Mouse (Mus musculus) liver, postnatal 0 days (tissue): ENCODE measurements at regions not wholly inside any gene's neighbourhood (a gene's known extent, or its start where the extent isn't known, plus 50 kb on each side); places are given as distances from the start of the nearest gene placed in this dataset.

Experiments used
- CTCF ChIP-seq: sonication (generic); IDR thresholded peaks from 2 replicates; pipeline ENCODE4 v1.5.1; 2016; ENCODE audit warnings: antibody characterized with exemption, low read depth
- EP300 ChIP-seq: IDR thresholded peaks from 2 replicates; pipeline ENCODE4 v1.6.1; 2016; ENCODE audit warnings: antibody characterized with exemption, low read depth, mild to moderate bottlenecking

- TF ChIP-seq EP300 = no peak
- no peak for TF ChIP-seq CTCF
Observed at GRCm38 (mm10) chr16:9195821-9196220, 365.9 kb downstream of the 1810013L24Rik start.
